Comparison of ENCODE assay signal across 18 mouse cellular contexts in genomic region chr1:40659017-40659416, GRCm38 (mm10). TPM values are rescaled to one million over a fixed set of nuclear protein-coding genes. Genes with fewer than 3 reads are reported as not detected.
DNase-seq lines count a peak whose midpoint lies in the region; ATAC-seq and TF ChIP-seq lines count a peak whose summit lies in the region.
"Had no signal": no experiment of that assay in that cellular context is flagged by ENCODE, and none has a peak within 500 bp of the region (broad histone marks: within the 10 kb centered on the region; RNA-seq: fewer than 3 reads in every experiment).

No protein-coding gene starts in this region.

- no peak for ATAC-seq in kidney, embryonic 14.5 days (ENCODE audit: low FRiP score, low TSS enrichment)
- no peak for ATAC-seq in embryonic facial prominence, embryonic 12.5 days (ENCODE audit: insufficient number of reproducible peaks, insufficient read depth, low FRiP score, low TSS enrichment)
- no peak for ATAC-seq in limb, embryonic 14.5 days (ENCODE audit: low FRiP score, low read depth)
- ATAC-seq: forebrain, postnatal 0 days had no signal

- WGBS in kidney, embryonic 14.5 days = 15% methylated on average over 12 of the region's 12 CpGs
- WGBS in embryonic facial prominence, embryonic 12.5 days = 34% methylated on average over 12 of the region's 12 CpGs
- WGBS in limb, embryonic 14.5 days = 32% methylated on average over 12 of the region's 12 CpGs

- no peaks in the 10 kb centered on the region for H3K36me3 ChIP-seq in kidney, embryonic 14.5 days (ENCODE audit: control insufficient read depth, insufficient read depth, low read length)
- no peaks in the 10 kb centered on the region for H3K36me3 ChIP-seq in embryonic facial prominence, embryonic 12.5 days
- H3K36me3 ChIP-seq in limb, embryonic 14.5 days (ENCODE audit: control insufficient read depth, insufficient read depth, low read length) = no peaks in the 10 kb centered on the region
- H3K36me3 ChIP-seq: embryonic facial prominence, embryonic 15.5 days; limb, embryonic 15.5 days; liver, embryonic 15.5 days; midbrain, embryonic 12.5 days; stomach, embryonic 15.5 days had no signal

- DNase-seq in kidney, adult 9 months = no peak
- DNase-seq in A20 (ENCODE audit: low read depth, low spot score) = peak; percentile 27
- no peak for DNase-seq in limb, embryonic 14.5 days (ENCODE audit: low spot score)
- DNase-seq in thymus, postnatal 0 days (ENCODE audit: low spot score) = no peak
- no peak for DNase-seq in layer of hippocampus, adult 9-10 months (ENCODE audit: low spot score)
- DNase-seq: adrenal gland, adult 2 months; cerebellum, adult 2 months; forebrain, postnatal 0 days; lung, postnatal 10 days; spleen, adult 18-20 months; thymus, postnatal 14 days had no signal

- H3K4me1 ChIP-seq in kidney, embryonic 14.5 days (ENCODE audit: control insufficient read depth, insufficient read depth, low read length) = peaks cover 8% of the 10 kb centered on the region; the same call in 1 of the 2 replicates
- H3K4me1 ChIP-seq in embryonic facial prominence, embryonic 12.5 days = peaks cover 12% of the 10 kb centered on the region; the same call in 1 of the 2 replicates
- no peaks in the 10 kb centered on the region; the same call in 1 of the 2 replicates for H3K4me1 ChIP-seq in limb, embryonic 14.5 days (ENCODE audit: control insufficient read depth, insufficient read depth, low read length)
- H3K4me1 ChIP-seq: embryonic facial prominence, embryonic 15.5 days; liver, embryonic 15.5 days; midbrain, embryonic 12.5 days; stomach, embryonic 15.5 days had no signal

- H3K9me3 ChIP-seq in kidney, embryonic 14.5 days (ENCODE audit: control insufficient read depth, low read length) = no peaks in the 10 kb centered on the region
- no peaks in the 10 kb centered on the region for H3K9me3 ChIP-seq in embryonic facial prominence, embryonic 12.5 days
- no peaks in the 10 kb centered on the region for H3K9me3 ChIP-seq in limb, embryonic 14.5 days (ENCODE audit: control insufficient read depth, low read length)
- H3K9me3 ChIP-seq: embryonic facial prominence, embryonic 15.5 days; limb, embryonic 15.5 days; liver, embryonic 15.5 days; midbrain, embryonic 12.5 days; stomach, embryonic 15.5 days had no signal

- H3K4me2 ChIP-seq in kidney, embryonic 14.5 days (replicated peaks; ENCODE audit: low read depth, low read length) = peak overlapping the region; percentile 24
- peak overlapping the region; percentile 24 for H3K4me2 ChIP-seq in embryonic facial prominence, embryonic 12.5 days (replicated peaks)
- 0 out of 2 replicates have a peak overlapping the region, but pooled peaks have one; percentile 7 for H3K4me2 ChIP-seq in limb, embryonic 14.5 days (replicated peaks; ENCODE audit: low read depth, low read length, severe bottlenecking)
- H3K4me2 ChIP-seq: embryonic facial prominence, embryonic 15.5 days; limb, embryonic 15.5 days; liver, embryonic 15.5 days; midbrain, embryonic 12.5 days; stomach, embryonic 15.5 days had no signal

- TF ChIP-seq POLR2A in limb, embryonic 14.5 days (IDR thresholded peaks at IDR 0.05; ENCODE audit: borderline replicate concordance, extremely low read depth, insufficient read depth, insufficient read length) = no peak

- no peaks in the 10 kb centered on the region for H3K27me3 ChIP-seq in kidney, embryonic 14.5 days (ENCODE audit: control insufficient read depth, insufficient read depth, low read length)
- no peaks in the 10 kb centered on the region for H3K27me3 ChIP-seq in embryonic facial prominence, embryonic 12.5 days
- H3K27me3 ChIP-seq in limb, embryonic 14.5 days (ENCODE audit: control insufficient read depth, insufficient read depth, low read length) = no peaks in the 10 kb centered on the region
- H3K27me3 ChIP-seq: embryonic facial prominence, embryonic 15.5 days; limb, embryonic 15.5 days; liver, embryonic 15.5 days; midbrain, embryonic 12.5 days; stomach, embryonic 15.5 days had no signal

- H3K4me3 ChIP-seq in kidney, embryonic 14.5 days (ENCODE audit: low read length) = no peak overlapping the region
- no peak overlapping the region for H3K4me3 ChIP-seq in embryonic facial prominence, embryonic 12.5 days
- H3K4me3 ChIP-seq in limb, embryonic 14.5 days (replicated peaks; ENCODE audit: low read length) = no peak overlapping the region
- H3K4me3 ChIP-seq: embryonic facial prominence, embryonic 15.5 days; limb, embryonic 15.5 days; liver, embryonic 15.5 days; midbrain, embryonic 12.5 days; stomach, embryonic 15.5 days had no signal

- no peak overlapping the region for H3K27ac ChIP-seq in kidney, embryonic 14.5 days (ENCODE audit: low read depth, low read length)
- no peak overlapping the region for H3K27ac ChIP-seq in embryonic facial prominence, embryonic 12.5 days
- H3K27ac ChIP-seq in limb, embryonic 14.5 days (replicated peaks; ENCODE audit: low read depth, low read length) = no peak overlapping the region
- H3K27ac ChIP-seq: embryonic facial prominence, embryonic 15.5 days; limb, embryonic 15.5 days; liver, embryonic 15.5 days; midbrain, embryonic 12.5 days had no signal

- no peak overlapping the region for H3K9ac ChIP-seq in kidney, embryonic 14.5 days (ENCODE audit: low read depth, low read length)
- no peak overlapping the region for H3K9ac ChIP-seq in embryonic facial prominence, embryonic 12.5 days
- no peak overlapping the region for H3K9ac ChIP-seq in limb, embryonic 14.5 days (ENCODE audit: low read depth, low read length, severe bottlenecking)
- H3K9ac ChIP-seq: embryonic facial prominence, embryonic 15.5 days; forebrain, postnatal 0 days; limb, embryonic 15.5 days; liver, embryonic 15.5 days; midbrain, embryonic 12.5 days; stomach, embryonic 15.5 days had no signal

RNA-seq across cellular contexts. Expression of gene Slc9a2, which starts 21.4 kb away (rescaled TPM):
- 0.74 and 1.2 TPM in 2 replicates for polyA plus RNA-seq in kidney, embryonic 14.5 days (2014; fragmentation: Nextera tagmentation; extraction: Ambion mirVana)
- polyA plus RNA-seq in embryonic facial prominence, embryonic 12.5 days (2016; fragmentation: Nextera tagmentation; extraction: Ambion mirVana) = 0.12 and 0.13 TPM in 2 replicates
- 2.7 and 3.4 TPM in 2 replicates for polyA plus RNA-seq in limb, embryonic 14.5 days (2012; rRNA removed)
- 0.72 and 0.87 TPM in 2 replicates for polyA plus RNA-seq in limb, embryonic 14.5 days (2014; fragmentation: Nextera tagmentation; extraction: Ambion mirVana)
- 1.8 and 2.0 TPM in 2 replicates for polyA plus RNA-seq in thymus, postnatal 0 days (2015; fragmentation: Nextera tagmentation; extraction: Ambion mirVana)
